Mouse (Mus musculus): Measurements from ENCODE around the gene Rbm45. TPM values are rescaled to one million over a fixed set of nuclear protein-coding genes. Genes with fewer than 3 reads are reported as not detected.

The Rbm45 gene
- polyA plus RNA-seq, 1 experiment from 2014 or later, result 19.5 TPM

GRCm38 (mm10) chr2:76370656-76370922 is 805 bp downstream of the Rbm45 start:
- H3K27ac ChIP-seq (replicated peaks; ENCODE audit: low read depth, low read length), result no peak overlapping the region; the same call in 1 of the 2 replicates
- H3K4me3 ChIP-seq (replicated peaks; ENCODE audit: low read depth, low read length), result peak overlapping the region; percentile 95
- H3K4me2 ChIP-seq (ENCODE audit: low read length), result peak overlapping the region; percentile 79
- H3K9me3 ChIP-seq (ENCODE audit: control insufficient read depth, low read length), result no peaks in the 10 kb centered on the region
- 5% methylated on average over 7 of the region's 7 CpGs for WGBS
- H3K4me1 ChIP-seq (ENCODE audit: control insufficient read depth, insufficient read depth, low read length), result peaks cover 8% of the 10 kb centered on the region
- H3K27me3 ChIP-seq (ENCODE audit: control insufficient read depth, insufficient read depth, low read length), result no peaks in the 10 kb centered on the region
- H3K9ac ChIP-seq (replicated peaks; ENCODE audit: low read length), result peak overlapping the region; percentile 81
- DNase-seq (no peak), ATAC-seq (ENCODE audit: low FRiP score, low TSS enrichment) (no peak)
- H3K36me3 ChIP-seq (ENCODE audit: control insufficient read depth, insufficient read depth, low read length), result peaks cover 36% of the 10 kb centered on the region

- WGBS, result 93% methylated on average over 4 of the region's 4 CpGs
Observed at GRCm38 (mm10) chr2:76372244-76372643, 2.5 kb downstream of the Rbm45 start.

DNA sequence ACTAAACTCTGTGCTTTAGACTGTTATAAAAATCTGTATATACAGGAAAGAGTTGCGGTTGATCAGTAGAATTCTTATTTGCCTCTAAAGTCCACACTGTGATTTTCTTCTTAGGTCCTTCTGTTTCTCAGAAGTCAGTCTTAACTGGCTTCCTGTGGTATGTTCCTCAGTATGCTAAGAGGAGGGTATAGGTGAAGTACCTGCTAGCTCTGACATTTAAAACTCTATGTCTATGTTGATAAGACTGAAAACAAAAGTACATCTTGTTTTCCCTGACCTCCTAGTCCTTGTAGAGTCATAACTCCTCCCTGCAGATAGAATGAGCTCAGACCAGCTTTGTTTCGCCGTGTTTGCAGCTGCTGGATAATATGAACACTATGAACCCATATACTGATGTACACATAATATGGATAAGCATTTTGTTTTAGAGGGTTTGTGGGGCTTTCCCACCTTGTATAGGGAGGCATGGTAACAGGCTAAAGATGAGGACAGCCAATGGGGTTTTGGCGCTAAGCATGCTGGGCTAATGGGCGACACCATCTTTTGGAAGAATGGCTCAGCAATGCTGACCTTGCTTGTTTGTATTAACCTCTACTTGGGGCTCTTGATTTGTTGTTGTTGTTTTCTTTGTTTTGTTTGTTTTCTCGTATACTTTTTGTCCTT is 4.9 kb downstream of the Rbm45 start:
- Histone ChIP-seq H3K4me1 (ENCODE audit: control insufficient read depth, insufficient read depth, low read length) (peaks cover 8% of the 10 kb centered on the region), H3K4me3 (replicated peaks; ENCODE audit: low read depth, low read length) (no peak overlapping the region), H3K27ac (replicated peaks; ENCODE audit: low read depth, low read length) (no peak overlapping the region), H3K9me3 (ENCODE audit: control insufficient read depth, low read length) (no peaks in the 10 kb centered on the region), H3K27me3 (ENCODE audit: control insufficient read depth, insufficient read depth, low read length) (no peaks in the 10 kb centered on the region), H3K36me3 (ENCODE audit: control insufficient read depth, insufficient read depth, low read length) (peaks cover 69% of the 10 kb centered on the region), H3K9ac (replicated peaks; ENCODE audit: low read length) (no peak overlapping the region), H3K4me2 (ENCODE audit: low read length) (no peak overlapping the region)
- ATAC-seq (ENCODE audit: low FRiP score, low TSS enrichment) (no peak), DNase-seq (no peak)
- WGBS, result 95% methylated on average over 6 of the region's 6 CpGs

More at GRCm38 (mm10) chr2:76372244-76372643, 2.5 kb downstream of the Rbm45 start:
- Histone ChIP-seq H3K27me3 (ENCODE audit: control insufficient read depth, insufficient read depth, low read length) (no peaks in the 10 kb centered on the region), H3K27ac (replicated peaks; ENCODE audit: low read depth, low read length) (no peak overlapping the region), H3K4me2 (ENCODE audit: low read length) (no peak overlapping the region), H3K36me3 (ENCODE audit: control insufficient read depth, insufficient read depth, low read length) (peaks cover 46% of the 10 kb centered on the region), H3K9me3 (ENCODE audit: control insufficient read depth, low read length) (no peaks in the 10 kb centered on the region), H3K4me3 (replicated peaks; ENCODE audit: low read depth, low read length) (no peak overlapping the region), H3K4me1 (ENCODE audit: control insufficient read depth, insufficient read depth, low read length) (peaks cover 8% of the 10 kb centered on the region), H3K9ac (replicated peaks; ENCODE audit: low read length) (no peak overlapping the region)
- ATAC-seq (ENCODE audit: low FRiP score, low TSS enrichment) (no peak), DNase-seq (no peak)

DNA sequence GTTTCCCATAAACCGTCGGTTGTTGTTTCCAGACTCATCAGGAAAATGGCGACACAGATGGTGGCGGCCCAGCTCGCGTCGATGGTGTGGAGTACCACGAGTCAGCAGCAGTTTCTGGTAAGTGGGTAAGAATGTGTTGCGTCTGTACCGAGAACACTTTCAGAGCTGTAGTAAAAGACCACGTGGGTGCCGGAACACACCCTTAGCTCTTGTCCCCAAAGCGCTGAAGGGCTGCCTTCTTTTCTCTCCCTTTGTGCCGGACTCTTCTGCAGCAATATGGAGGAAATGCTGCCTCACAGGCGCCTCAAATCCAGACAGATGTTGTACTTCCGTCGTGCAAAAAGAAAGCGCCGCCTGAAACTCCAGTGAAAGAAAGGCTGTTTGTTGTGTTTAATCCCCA is 8.9 kb downstream of the Rbm45 start:
- H3K9ac ChIP-seq (replicated peaks; ENCODE audit: low read length), result no peak overlapping the region
- H3K36me3 ChIP-seq (ENCODE audit: control insufficient read depth, insufficient read depth, low read length), result peaks cover 87% of the 10 kb centered on the region
- DNase-seq (no peak), ATAC-seq (ENCODE audit: low FRiP score, low TSS enrichment) (no peak)
- no peak overlapping the region for H3K4me3 ChIP-seq (replicated peaks; ENCODE audit: low read depth, low read length)
- no peak overlapping the region for H3K4me2 ChIP-seq (ENCODE audit: low read length)
- H3K9me3 ChIP-seq (ENCODE audit: control insufficient read depth, low read length), result no peaks in the 10 kb centered on the region
- H3K27ac ChIP-seq (replicated peaks; ENCODE audit: low read depth, low read length), result no peak overlapping the region
- H3K27me3 ChIP-seq (ENCODE audit: control insufficient read depth, insufficient read depth, low read length), result no peaks in the 10 kb centered on the region
- 97% methylated on average over 19 of the region's 19 CpGs for WGBS
- H3K4me1 ChIP-seq (ENCODE audit: control insufficient read depth, insufficient read depth, low read length), result no peaks in the 10 kb centered on the region

DNA sequence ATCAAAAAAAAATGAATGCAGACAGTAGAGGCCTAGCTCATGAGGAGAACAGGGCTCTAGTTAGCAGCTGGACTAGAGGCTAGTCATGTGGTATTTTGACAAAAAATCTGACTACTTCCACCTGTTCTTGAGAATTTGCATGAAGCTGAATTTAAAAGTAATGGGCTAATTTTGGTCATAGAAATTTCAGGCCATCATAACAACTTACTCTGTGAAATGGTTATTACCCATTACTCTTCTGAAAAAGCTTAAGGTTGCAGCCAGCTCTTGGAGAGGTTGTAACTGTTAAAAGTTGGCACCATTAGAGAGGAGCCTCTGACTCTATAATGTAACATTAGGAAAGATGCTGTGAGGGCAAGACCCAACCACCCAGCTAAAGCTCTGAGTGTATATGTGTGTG is 16.7 kb downstream of the Rbm45 start:
- Histone ChIP-seq H3K27me3 (ENCODE audit: control insufficient read depth, insufficient read depth, low read length) (no peaks in the 10 kb centered on the region), H3K9me3 (ENCODE audit: control insufficient read depth, low read length) (no peaks in the 10 kb centered on the region), H3K4me2 (ENCODE audit: low read length) (no peak overlapping the region), H3K4me3 (replicated peaks; ENCODE audit: low read depth, low read length) (no peak overlapping the region), H3K9ac (replicated peaks; ENCODE audit: low read length) (no peak overlapping the region), H3K36me3 (ENCODE audit: control insufficient read depth, insufficient read depth, low read length) (peaks cover 40% of the 10 kb centered on the region), H3K4me1 (ENCODE audit: control insufficient read depth, insufficient read depth, low read length) (no peaks in the 10 kb centered on the region), H3K27ac (replicated peaks; ENCODE audit: low read depth, low read length) (no peak overlapping the region)
- no peak for ATAC-seq (ENCODE audit: low FRiP score, low TSS enrichment)
- no peak for DNase-seq

- 0 out of 2 replicates have a peak, but pooled peaks cover 4% of the 10 kb centered on the region for H3K27me3 ChIP-seq (ENCODE audit: control insufficient read depth, insufficient read depth, low read length)
- H3K4me2 ChIP-seq (ENCODE audit: low read length), result no peak overlapping the region
- H3K9me3 ChIP-seq (ENCODE audit: control insufficient read depth, low read length), result no peaks in the 10 kb centered on the region
- H3K36me3 ChIP-seq (ENCODE audit: control insufficient read depth, insufficient read depth, low read length), result no peaks in the 10 kb centered on the region
- ATAC-seq (ENCODE audit: low FRiP score, low TSS enrichment) (no peak), DNase-seq (no peak)
- H3K9ac ChIP-seq (replicated peaks; ENCODE audit: low read length), result no peak overlapping the region
- no peak overlapping the region for H3K27ac ChIP-seq (replicated peaks; ENCODE audit: low read depth, low read length)
- H3K4me1 ChIP-seq (ENCODE audit: control insufficient read depth, insufficient read depth, low read length), result peaks cover under 1% of the 10 kb centered on the region; the same call in 1 of the 2 replicates
- no peak overlapping the region for H3K4me3 ChIP-seq (replicated peaks; ENCODE audit: low read depth, low read length)
Observed at GRCm38 (mm10) chr2:76400178-76400577, 30.4 kb downstream of the Rbm45 start.

DNA sequence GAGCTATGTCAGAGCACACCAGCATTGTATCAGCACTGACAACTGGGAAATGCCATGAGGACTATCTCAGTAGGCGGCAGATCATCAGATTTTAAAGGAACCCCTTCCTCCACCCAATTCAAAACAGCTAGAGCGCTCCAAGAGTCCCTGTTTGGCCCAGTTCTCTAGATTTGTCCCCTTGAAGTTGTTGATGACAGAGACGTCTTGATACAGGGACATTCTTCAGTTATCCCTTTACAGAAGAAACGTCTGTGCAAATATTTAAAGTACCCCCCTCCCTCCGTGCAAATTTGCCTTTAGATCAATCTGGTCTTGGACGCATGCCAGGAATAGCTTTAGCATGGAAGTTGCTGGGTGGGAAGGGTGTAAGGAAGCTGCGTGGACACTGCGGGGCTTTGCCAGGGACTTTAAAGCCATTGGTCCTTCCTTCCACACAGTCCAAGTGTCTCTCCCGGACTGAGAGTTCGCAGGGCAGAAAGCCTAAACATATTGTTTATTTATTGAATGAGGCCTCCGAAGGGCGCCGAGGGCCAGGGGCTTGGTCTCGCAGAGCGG is 35.9 kb downstream of the Rbm45 start:
- DNase-seq, result peak; percentile 77
- H3K9ac ChIP-seq (replicated peaks; ENCODE audit: low read length), result peak overlapping the region; percentile 89
- H3K4me2 ChIP-seq (ENCODE audit: low read length), result peak overlapping the region; percentile 89
- peaks cover 7% of the 10 kb centered on the region for H3K4me1 ChIP-seq (ENCODE audit: control insufficient read depth, insufficient read depth, low read length)
- no peak; the same call in 1 of the 2 replicates for ATAC-seq (ENCODE audit: low FRiP score, low TSS enrichment)
- no peaks in the 10 kb centered on the region for H3K36me3 ChIP-seq (ENCODE audit: control insufficient read depth, insufficient read depth, low read length)
- WGBS, result 1% methylated on average over 15 of the region's 15 CpGs
- H3K4me3 ChIP-seq (replicated peaks; ENCODE audit: low read depth, low read length), result peak overlapping the region; percentile 86
- H3K27me3 ChIP-seq (ENCODE audit: control insufficient read depth, insufficient read depth, low read length), result 0 out of 2 replicates have a peak, but pooled peaks cover 4% of the 10 kb centered on the region
- no peaks in the 10 kb centered on the region for H3K9me3 ChIP-seq (ENCODE audit: control insufficient read depth, low read length)
- H3K27ac ChIP-seq (replicated peaks; ENCODE audit: low read depth, low read length), result peak overlapping the region; percentile 84

DNA sequence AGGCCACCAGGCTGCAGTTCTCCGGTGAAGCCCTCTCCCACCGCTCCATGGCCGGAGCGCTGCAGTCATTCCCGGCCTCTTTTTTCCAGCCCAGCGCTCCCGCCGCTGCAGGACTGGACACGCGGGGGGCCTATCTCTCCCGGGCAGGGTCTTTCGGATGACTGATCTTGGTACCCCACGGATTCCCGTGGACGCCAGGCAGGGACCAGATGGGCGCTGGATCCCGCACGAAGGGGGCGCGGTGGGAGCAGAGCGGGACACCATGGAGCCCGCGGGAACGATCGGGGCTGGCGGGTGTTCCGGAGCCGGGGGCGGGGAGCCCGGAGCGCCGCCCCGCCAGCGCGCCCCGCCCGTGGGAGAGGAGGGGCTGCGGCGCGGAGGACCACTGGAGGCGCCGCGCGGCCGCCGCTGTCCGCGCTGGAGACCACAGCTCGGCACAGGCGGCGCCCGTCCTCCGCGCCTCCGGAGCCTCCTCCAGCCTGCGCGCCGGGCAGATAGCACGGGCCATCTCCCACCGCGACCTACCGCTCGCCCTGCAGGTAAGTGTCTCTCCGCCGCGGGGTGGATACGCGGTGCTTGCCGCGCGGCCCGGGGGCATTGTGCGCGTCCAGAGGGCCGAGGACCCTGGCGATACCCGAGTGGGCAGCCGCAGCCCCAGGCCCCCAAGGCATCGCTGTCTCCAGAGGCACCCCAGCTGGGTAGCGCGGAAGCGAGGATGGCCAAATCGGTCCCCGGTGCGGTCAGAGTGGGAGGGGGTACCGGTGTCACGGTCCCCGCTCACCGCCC is 36.6 kb downstream of the Rbm45 start, which contains the start of gene Osbpl6:
Osbpl6 (plus strand) TSS at position 358 of the 786 bp plus-strand sequence.
- Histone ChIP-seq H3K27ac (replicated peaks; ENCODE audit: low read depth, low read length) (peak within 1 kb of the TSS; percentile 84), H3K9me3 (ENCODE audit: control insufficient read depth, low read length) (no peaks in the 10 kb centered on the region), H3K4me3 (replicated peaks; ENCODE audit: low read depth, low read length) (peak within 1 kb of the TSS; percentile 86), H3K4me2 (ENCODE audit: low read length) (peak within 1 kb of the TSS; percentile 89), H3K36me3 (ENCODE audit: control insufficient read depth, insufficient read depth, low read length) (no peaks in the 10 kb centered on the region), H3K27me3 (ENCODE audit: control insufficient read depth, insufficient read depth, low read length) (0 out of 2 replicates have a peak, but pooled peaks cover 4% of the 10 kb centered on the region), H3K9ac (replicated peaks; ENCODE audit: low read length) (peak within 1 kb of the TSS; percentile 89), H3K4me1 (ENCODE audit: control insufficient read depth, insufficient read depth, low read length) (peaks cover 7% of the 10 kb centered on the region)
- under 1% methylated on average over 79 of the region's 89 CpGs for WGBS
- ATAC-seq (ENCODE audit: low FRiP score, low TSS enrichment), result peak; percentile 91
- peak; percentile 91 for DNase-seq

Measured in midbrain, embryonic 14.5 days (tissue).